ENCODE assay signal across 20 mouse cellular contexts in genomic region chr3:117694736-117695135, GRCm38 (mm10).
DNase-seq lines count a peak whose midpoint lies in the region; ATAC-seq and TF ChIP-seq lines count a peak whose summit lies in the region.
"Had no signal": no experiment of that assay in that cellular context is flagged by ENCODE, and none has a peak within 500 bp of the region (broad histone marks: within the 10 kb centered on the region; RNA-seq: fewer than 3 reads in every experiment).

No protein-coding gene starts in this region.

- ATAC-seq in forebrain, embryonic 14.5 days, result no peak
- ATAC-seq in kidney, postnatal 0 days (replicated peaks; ENCODE audit: low FRiP score, low read depth), result no peak
- ATAC-seq in midbrain, postnatal 0 days (ENCODE audit: low FRiP score), result no peak
- no peak for ATAC-seq in midbrain, embryonic 15.5 days (replicated peaks)
- ATAC-seq: CD4-positive, CD25-positive, alpha-beta regulatory T cell, adult 4 months; forebrain, embryonic 15.5 days; intestine, embryonic 16.5 days had no signal

- no peaks in the 10 kb centered on the region for H3K27me3 ChIP-seq in forebrain, embryonic 14.5 days (replicated peaks; ENCODE audit: control insufficient read depth, insufficient read depth, low read length)
- H3K27me3 ChIP-seq in forebrain, embryonic 10.5 days (ENCODE audit: poor library complexity, severe bottlenecking), result no peaks in the 10 kb centered on the region
- H3K27me3 ChIP-seq in kidney, postnatal 0 days (ENCODE audit: insufficient read depth, low read length), result no peaks in the 10 kb centered on the region
- H3K27me3 ChIP-seq in midbrain, postnatal 0 days (ENCODE audit: insufficient read depth, low read length), result no peaks in the 10 kb centered on the region
- no peaks in the 10 kb centered on the region for H3K27me3 ChIP-seq in midbrain, embryonic 15.5 days (replicated peaks)
- H3K27me3 ChIP-seq: forebrain, embryonic 15.5 days; heart, embryonic 15.5 days had no signal

- peak; percentile 13 for DNase-seq in forebrain, embryonic 14.5 days (ENCODE audit: low spot score)
- DNase-seq in forebrain, embryonic 10.5 days (ENCODE audit: extremely low spot score, low spot score), result no peak
- DNase-seq in kidney, postnatal 0 days (ENCODE audit: low spot score), result no peak
- DNase-seq in kidney, postnatal 4 days, result no peak
- peak; percentile 26 for DNase-seq in midbrain, postnatal 0 days (ENCODE audit: low spot score)
- no peak for DNase-seq in urinary bladder, postnatal 14 days (ENCODE audit: low spot score)
- DNase-seq: adrenal gland, postnatal 10 days; B cell, adult 2 months; cerebellum, adult 2 months; cerebellum, postnatal 10 days; heart, adult 18-20 months; heart, postnatal 14 days had no signal

- H3K9me3 ChIP-seq in forebrain, embryonic 14.5 days (replicated peaks; ENCODE audit: control insufficient read depth, low read length), result no peaks in the 10 kb centered on the region
- no peaks in the 10 kb centered on the region for H3K9me3 ChIP-seq in forebrain, embryonic 10.5 days
- no peaks in the 10 kb centered on the region for H3K9me3 ChIP-seq in kidney, postnatal 0 days (replicated peaks; ENCODE audit: low read length)
- no peaks in the 10 kb centered on the region for H3K9me3 ChIP-seq in midbrain, postnatal 0 days (ENCODE audit: low read length)
- H3K9me3 ChIP-seq in midbrain, embryonic 15.5 days, result no peaks in the 10 kb centered on the region
- H3K9me3 ChIP-seq: embryonic facial prominence, embryonic 10.5 days; forebrain, embryonic 15.5 days; heart, embryonic 15.5 days had no signal

- no peaks in the 10 kb centered on the region for H3K36me3 ChIP-seq in forebrain, embryonic 14.5 days (ENCODE audit: control insufficient read depth, insufficient read depth, low read length)
- H3K36me3 ChIP-seq in forebrain, embryonic 10.5 days (replicated peaks), result no peaks in the 10 kb centered on the region
- no peaks in the 10 kb centered on the region for H3K36me3 ChIP-seq in kidney, postnatal 0 days (ENCODE audit: insufficient read depth, low read length)
- H3K36me3 ChIP-seq in midbrain, postnatal 0 days (ENCODE audit: insufficient read depth, low read length), result no peaks in the 10 kb centered on the region
- H3K36me3 ChIP-seq in midbrain, embryonic 15.5 days (replicated peaks), result no peaks in the 10 kb centered on the region
- H3K36me3 ChIP-seq: embryonic facial prominence, embryonic 10.5 days; forebrain, embryonic 15.5 days; heart, embryonic 15.5 days had no signal

- no peak overlapping the region for H3K4me3 ChIP-seq in forebrain, embryonic 14.5 days (ENCODE audit: low read depth, low read length)
- H3K4me3 ChIP-seq in forebrain, embryonic 10.5 days, result no peak overlapping the region
- no peak overlapping the region for H3K4me3 ChIP-seq in kidney, postnatal 0 days (replicated peaks; ENCODE audit: low read depth, low read length)
- H3K4me3 ChIP-seq in midbrain, postnatal 0 days (ENCODE audit: low read depth, low read length), result no peak overlapping the region
- H3K4me3 ChIP-seq in midbrain, embryonic 15.5 days, result no peak overlapping the region
- H3K4me3 ChIP-seq: embryonic facial prominence, embryonic 10.5 days; forebrain, embryonic 15.5 days; heart, embryonic 15.5 days had no signal

- H3K4me2 ChIP-seq in forebrain, embryonic 14.5 days (ENCODE audit: low read length), result no peak overlapping the region
- H3K4me2 ChIP-seq in kidney, postnatal 0 days (ENCODE audit: low read length), result no peak overlapping the region
- no peak overlapping the region for H3K4me2 ChIP-seq in midbrain, postnatal 0 days (ENCODE audit: low read depth, low read length, poor library complexity, severe bottlenecking)
- no peak overlapping the region for H3K4me2 ChIP-seq in midbrain, embryonic 15.5 days
- H3K4me2 ChIP-seq: forebrain, embryonic 15.5 days; heart, embryonic 11.5 days; heart, embryonic 15.5 days; hindbrain, embryonic 14.5 days had no signal

- WGBS in forebrain, embryonic 14.5 days, result 47% methylated on average over 1 of the region's 1 CpGs
- 67% methylated on average over 1 of the region's 1 CpGs for WGBS in forebrain, embryonic 10.5 days
- 48% methylated on average over 1 of the region's 1 CpGs for WGBS in kidney, postnatal 0 days
- 38% methylated on average over 1 of the region's 1 CpGs for WGBS in midbrain, postnatal 0 days
- WGBS in midbrain, embryonic 15.5 days, result 43% methylated on average over 1 of the region's 1 CpGs

- H3K27ac ChIP-seq in forebrain, embryonic 14.5 days (ENCODE audit: low read depth, low read length), result no peak overlapping the region
- H3K27ac ChIP-seq in forebrain, embryonic 10.5 days, result no peak overlapping the region
- H3K27ac ChIP-seq in kidney, postnatal 0 days, result no peak overlapping the region
- H3K27ac ChIP-seq in midbrain, postnatal 0 days (ENCODE audit: low read depth, low read length), result no peak overlapping the region
- no peak overlapping the region for H3K27ac ChIP-seq in midbrain, embryonic 15.5 days
- H3K27ac ChIP-seq: embryonic facial prominence, embryonic 10.5 days; forebrain, embryonic 15.5 days; heart, embryonic 15.5 days; hindbrain, embryonic 14.5 days had no signal

- no peaks in the 10 kb centered on the region for H3K4me1 ChIP-seq in forebrain, embryonic 14.5 days (ENCODE audit: control insufficient read depth, insufficient read depth, low read length)
- H3K4me1 ChIP-seq in forebrain, embryonic 10.5 days, result no peaks in the 10 kb centered on the region
- H3K4me1 ChIP-seq in kidney, postnatal 0 days (replicated peaks; ENCODE audit: insufficient read depth, low read length), result no peaks in the 10 kb centered on the region
- H3K4me1 ChIP-seq in midbrain, postnatal 0 days (ENCODE audit: insufficient read depth, low read length), result no peaks in the 10 kb centered on the region
- no peaks in the 10 kb centered on the region for H3K4me1 ChIP-seq in midbrain, embryonic 15.5 days
- H3K4me1 ChIP-seq: embryonic facial prominence, embryonic 10.5 days; forebrain, embryonic 15.5 days had no signal

- no peak overlapping the region for H3K9ac ChIP-seq in forebrain, embryonic 14.5 days (ENCODE audit: low read length)
- no peak overlapping the region for H3K9ac ChIP-seq in kidney, postnatal 0 days (ENCODE audit: low read depth, low read length)
- H3K9ac ChIP-seq in midbrain, postnatal 0 days (replicated peaks; ENCODE audit: low read length, poor library complexity, severe bottlenecking), result no peak overlapping the region
- H3K9ac ChIP-seq in midbrain, embryonic 15.5 days, result no peak overlapping the region
- H3K9ac ChIP-seq: forebrain, embryonic 15.5 days; heart, embryonic 15.5 days; hindbrain, embryonic 14.5 days had no signal

- peak; percentile 5; the same call in 1 of the 2 replicates for TF ChIP-seq CTCF in kidney, postnatal 0 days (IDR thresholded peaks at IDR 0.05; ENCODE audit: low read depth)
- peak; percentile 46 for TF ChIP-seq CTCF in midbrain, postnatal 0 days (IDR thresholded peaks at IDR 0.05)

Comparison
In these comparisons a context has a peak if more than half of its experiments do, and no peak if none do; other contexts are left out.
1. DNase-seq: peak in forebrain, embryonic 14.5 days (single experiment) and midbrain, postnatal 0 days (single experiment); none in forebrain, embryonic 10.5 days (single experiment), kidney, postnatal 0 days (single experiment), kidney, postnatal 4 days (0 of 2) and urinary bladder, postnatal 14 days (single experiment).